Mouse (Mus musculus): ENCODE data around the gene Atp8b4.
"Not testable (repeated sequence)": the region's sequence is repeated elsewhere in the genome, so short reads cannot be mapped to it uniquely, and the experiment has no call there.

The Atp8b4 gene

DNA sequence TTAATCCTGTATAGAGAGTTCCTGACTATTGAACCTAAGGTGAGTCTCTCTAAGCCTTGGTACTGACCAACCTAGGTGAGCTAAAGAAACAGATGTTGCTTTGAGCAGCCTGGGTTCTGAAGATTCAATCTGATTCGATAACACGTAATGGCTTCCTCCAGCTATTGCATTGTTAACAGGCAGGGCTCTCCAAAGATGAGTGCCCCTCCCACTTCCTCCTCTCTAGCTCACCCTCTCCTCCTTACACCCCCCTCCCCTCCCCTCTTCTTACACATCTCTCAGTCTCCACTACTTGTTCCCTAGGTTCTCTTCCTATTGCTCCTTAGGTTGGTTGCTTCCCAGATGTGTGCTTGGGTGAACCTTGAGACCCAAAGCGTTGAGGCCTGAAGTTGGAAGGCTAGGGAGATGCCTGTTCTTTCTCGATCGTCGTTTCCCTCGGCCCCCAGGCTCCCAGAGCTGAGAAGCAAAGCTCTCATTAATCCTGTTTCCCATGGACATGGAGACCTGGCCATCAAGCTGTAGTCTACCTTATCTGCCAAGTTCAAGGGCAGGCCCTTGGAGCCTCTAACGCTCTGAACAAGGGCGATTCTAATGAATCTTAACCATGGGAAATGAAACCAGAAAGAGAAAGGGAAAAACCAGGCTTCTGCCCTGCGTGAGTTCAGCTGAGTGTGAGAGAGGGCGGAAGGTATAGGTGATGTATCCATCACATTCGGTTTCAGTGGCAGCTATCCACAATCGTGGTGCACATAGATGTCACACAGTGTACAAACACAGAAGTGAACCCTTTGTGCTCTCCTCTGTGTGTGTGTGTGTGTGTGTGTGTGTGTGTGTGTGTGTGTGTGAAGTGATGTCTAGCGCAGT lies 4.4 kb downstream of the Atp8b4 start:
- peak; percentile 80 for DNase-seq (ENCODE audit: low read depth, low spot score)

DNA sequence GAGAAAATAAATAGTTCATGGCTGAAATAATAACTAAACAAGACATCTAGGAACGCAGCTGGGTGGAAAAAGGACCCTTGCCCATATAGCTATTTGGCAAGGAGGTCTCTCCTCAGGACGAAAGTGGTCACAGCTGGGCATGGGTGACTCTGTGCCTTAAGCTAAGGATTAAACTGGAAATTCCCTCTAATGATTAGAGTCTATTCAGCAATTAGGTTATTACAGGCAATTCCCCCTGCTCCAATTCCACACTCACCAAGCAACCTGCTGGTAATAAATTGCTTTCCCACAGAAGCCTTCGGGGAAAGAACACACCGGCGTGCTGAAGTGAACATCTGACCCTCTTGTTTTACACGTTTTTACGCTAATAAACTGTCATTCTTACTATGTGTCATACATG lies 5.2 kb downstream of the Atp8b4 start:
- DNase-seq (ENCODE audit: low read depth, low spot score): no peak

DNA sequence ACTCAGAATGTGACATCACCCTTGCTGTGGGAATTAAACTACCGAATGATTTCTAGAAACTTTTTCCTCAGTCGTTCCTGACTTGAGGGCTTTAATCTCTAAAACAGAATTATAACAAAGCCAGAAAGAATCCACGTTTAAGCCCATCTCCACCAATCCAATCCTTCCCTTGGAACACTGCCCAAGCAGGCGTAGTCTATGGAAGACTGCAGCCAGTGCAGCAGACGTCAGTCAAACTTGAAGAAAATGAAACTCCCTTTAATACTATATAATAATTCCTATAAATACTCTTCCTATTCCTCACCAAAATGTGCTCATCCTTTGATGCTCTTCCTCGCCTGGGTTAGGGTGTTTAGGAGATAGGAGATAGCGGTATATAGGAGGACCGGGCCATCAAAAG lies 7.2 kb downstream of the Atp8b4 start:
- DNase-seq (ENCODE audit: low read depth, low spot score): no peak

DNA sequence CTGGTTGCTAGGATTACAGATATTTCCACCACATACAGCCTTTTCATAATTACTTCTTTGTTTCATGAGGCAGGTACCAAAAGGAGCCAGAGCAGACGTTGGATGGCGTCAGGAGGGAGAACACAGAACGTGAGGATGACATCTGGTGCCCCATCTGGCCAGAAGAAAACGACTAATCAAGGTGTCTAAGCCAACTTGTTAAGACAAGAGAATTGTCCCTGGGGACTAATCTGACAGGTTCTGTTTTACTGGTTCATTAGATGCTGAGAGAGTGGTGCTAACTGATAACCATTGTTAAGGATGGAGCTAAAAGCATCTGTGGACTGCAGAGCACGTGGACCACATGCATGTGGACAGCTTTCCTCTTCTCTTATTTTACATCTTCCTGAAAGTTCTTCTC lies 7.8 kb downstream of the Atp8b4 start:
- DNase-seq (ENCODE audit: low read depth, low spot score): no peak

DNA sequence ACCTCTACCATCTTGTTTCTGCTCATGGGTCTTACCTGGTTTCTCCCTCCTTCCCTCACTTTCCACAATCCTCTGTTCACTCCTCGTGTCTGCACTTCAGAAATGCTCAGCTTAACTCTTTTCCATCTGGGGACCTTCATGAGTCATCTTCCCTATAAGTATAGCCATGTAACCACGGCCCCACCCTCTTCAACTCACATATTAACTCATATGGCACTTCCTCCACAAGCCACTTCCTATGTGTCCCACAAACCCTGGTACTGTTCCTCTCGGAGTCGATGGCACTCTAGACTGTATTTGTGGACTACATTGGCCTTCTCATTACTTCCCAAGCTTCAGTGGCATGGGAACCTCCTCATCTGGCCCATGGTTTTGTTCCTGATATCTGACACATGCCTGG lies 9.0 kb downstream of the Atp8b4 start:
- peak; percentile 57 for DNase-seq (ENCODE audit: low read depth, low spot score)

DNA sequence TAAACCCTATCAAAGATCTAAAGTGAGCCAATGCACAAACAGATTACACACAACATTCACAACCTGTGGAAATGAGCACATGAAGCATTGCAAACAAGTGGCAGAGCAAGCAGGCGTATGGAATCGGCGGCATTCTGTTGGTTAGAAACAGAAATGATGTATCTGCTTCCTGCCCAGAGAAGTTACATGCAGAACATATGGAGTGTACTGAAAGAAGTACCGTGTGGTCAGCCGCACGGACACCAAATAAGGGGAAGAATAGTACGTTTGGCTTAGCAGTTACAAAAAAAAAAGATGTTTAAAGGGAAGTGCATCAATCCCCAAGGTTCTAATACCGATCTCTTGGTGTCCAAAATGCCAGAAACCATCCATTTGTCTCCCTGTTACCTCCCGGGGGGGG lies 9.9 kb downstream of the Atp8b4 start:
- no peak for DNase-seq (ENCODE audit: low read depth, low spot score)

DNA sequence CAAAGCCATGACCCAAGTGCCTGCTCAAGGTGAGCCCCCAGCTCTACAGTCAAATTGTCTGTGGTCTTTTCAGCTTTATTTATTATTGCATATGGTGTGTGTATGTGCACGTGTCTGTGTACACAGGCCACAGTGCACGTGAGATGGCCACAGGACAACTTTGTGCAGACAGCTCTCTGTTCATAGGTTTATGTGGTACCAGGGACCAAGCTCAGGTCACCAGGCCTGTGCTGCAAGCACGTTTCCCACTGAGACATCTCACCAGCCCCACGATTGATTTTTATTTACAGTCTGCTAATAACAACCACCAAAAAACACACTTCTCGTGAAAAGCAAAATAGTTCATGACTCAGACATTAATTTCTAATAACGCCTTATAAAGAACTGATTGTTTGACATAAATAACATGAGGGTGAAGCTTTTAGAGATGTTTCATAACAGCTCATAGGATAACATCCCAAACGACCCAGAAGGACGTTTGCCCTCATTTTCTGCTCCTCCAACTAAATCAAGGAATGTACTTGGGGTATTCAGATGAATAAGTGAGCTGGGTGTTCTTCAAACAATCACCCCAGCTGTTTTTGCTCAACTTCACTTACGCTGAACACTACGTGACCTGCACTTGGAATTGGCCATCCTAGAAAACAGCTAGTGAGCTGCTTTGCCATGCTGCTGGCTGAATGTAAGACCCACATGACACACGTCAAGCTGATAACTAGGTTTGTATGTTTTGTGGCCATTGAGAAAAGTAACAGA lies 15.0 kb downstream of the Atp8b4 start:
- no peak for DNase-seq (ENCODE audit: low read depth, low spot score)

DNA sequence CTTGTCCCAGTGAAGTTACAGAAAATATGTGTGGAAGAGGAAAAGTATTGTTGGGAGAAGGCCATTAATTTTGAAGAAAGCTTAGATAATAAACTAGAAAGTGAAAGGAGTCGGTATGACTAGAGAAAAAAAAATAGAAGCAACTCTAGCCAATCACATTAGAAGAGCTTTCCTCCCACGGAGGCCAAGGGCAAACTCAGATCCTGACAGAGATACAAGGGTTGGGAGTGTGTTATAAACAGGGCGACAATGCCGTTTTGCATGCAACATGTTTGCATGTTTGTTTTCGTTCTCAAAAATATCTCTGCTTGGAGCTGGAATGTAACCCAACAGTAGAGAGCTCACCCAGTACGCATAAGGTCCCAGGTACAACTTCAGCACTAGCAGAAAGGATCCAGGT lies 17.1 kb downstream of the Atp8b4 start:
- peak; percentile 50 for DNase-seq (ENCODE audit: low read depth, low spot score)

DNA sequence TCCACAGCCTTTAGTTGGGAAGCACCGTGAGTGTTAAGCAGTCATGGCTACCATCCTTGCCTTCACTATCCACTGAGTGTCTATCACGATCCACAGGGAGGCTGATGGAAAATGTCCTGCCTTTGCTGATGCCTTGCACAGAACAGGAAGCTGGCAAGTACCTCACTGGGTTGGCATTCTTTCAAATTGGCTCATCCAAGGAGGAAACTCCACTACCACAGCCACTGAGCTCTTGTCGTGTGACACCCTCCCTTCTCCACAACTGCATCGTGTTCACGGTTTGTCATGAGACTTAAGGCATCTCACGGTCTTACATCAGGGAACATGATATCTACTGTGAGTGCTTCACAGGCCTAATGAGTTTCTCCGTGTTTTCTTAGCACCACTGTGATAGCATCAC lies 22.9 kb downstream of the Atp8b4 start:
- no peak for DNase-seq (ENCODE audit: low read depth, low spot score)

DNA sequence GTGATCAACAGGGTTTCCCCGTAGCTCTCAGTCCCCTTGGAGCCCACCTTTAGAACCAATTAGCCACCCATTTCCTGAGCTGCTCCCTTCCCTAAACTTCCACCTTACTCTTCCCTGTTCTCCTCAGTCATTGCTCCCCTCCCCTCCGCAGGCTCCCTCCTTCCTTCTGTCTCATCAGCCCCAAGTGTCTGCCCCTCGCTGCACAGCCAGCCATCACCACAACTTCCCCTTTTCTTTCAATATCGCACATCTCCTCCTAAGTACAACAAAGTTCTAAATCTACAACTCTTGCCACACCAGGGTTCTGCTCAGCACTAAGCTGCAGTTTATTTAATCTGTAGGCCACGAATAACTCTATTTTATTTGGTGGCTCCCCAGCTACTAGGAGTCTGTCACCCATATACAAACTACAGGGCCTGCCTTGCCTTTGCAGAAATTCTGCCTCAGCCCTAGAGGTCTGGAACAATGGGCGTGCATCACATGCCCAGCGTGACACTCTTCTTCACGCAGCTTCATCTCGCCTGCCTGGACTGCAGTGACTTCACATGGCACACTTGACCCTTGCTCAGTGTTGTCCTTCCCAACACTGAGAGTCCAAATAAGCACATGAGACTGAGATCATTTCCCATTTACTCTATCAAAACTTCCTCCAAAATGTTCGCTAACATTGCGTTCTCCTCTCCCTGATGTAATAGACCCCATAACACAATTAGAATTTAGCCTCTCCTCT lies 24.6 kb downstream of the Atp8b4 start:
- no peak for DNase-seq (ENCODE audit: low read depth, low spot score)

DNA sequence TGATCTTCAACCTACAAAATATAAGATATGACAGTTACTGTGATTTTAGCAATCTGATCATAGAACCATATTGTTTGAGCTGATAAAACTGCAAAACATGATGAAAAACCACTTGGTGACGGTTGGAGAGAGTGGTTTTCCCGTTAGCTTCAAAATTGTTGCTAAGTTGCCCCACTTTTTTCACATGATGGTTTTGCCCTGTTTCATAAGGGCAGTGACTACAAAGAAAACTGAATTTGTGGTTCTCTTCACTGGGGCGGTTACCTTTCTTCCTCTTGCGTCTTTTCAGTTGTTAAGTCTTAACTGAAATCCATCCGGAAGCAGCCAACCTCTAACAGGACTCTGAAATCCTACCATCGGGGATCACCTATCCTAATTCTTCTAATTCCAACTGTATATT lies 26.5 kb downstream of the Atp8b4 start:
- peak; percentile 58 for DNase-seq (ENCODE audit: low read depth, low spot score)

DNA sequence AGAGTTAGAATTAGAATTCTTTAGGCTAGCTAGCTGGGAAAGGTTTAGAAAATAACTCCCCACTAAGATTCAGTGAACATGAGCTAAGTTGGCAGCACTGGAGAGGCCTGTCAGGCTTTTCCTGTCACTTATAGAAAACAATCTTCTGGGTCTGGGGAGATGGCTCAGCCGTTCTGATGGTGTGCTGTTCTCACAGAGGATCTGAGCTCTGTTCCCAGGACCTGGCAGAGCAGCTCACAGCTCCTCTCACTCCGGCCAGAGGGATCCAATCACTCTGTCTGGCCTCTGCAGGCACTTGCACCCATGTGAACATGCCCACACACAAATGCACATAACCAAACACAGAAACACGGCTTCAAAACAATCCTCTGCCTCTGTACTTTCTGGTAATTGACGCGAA lies 27.6 kb downstream of the Atp8b4 start:
- no peak for DNase-seq (ENCODE audit: low read depth, low spot score)

DNA sequence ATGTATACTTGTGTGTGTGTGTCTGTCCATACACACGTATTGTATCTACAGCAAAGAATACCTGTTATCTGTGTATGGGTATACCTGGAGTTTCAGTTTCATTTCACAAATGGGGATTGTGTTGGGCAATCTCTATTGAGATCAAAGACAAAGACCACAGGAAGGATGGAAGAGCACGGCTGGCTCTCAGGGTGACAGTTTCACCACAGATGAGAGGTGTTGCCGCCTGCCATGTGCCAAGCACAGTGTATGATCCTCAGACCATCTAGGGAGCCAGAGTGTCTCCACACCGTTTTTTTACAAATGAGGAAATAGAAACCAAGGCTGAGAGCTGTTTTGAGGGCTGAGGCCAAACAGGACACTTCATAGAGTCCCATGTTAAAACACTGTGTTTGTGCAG lies 32.7 kb downstream of the Atp8b4 start:
- peak; percentile 78 for DNase-seq (ENCODE audit: low read depth, low spot score)

DNA sequence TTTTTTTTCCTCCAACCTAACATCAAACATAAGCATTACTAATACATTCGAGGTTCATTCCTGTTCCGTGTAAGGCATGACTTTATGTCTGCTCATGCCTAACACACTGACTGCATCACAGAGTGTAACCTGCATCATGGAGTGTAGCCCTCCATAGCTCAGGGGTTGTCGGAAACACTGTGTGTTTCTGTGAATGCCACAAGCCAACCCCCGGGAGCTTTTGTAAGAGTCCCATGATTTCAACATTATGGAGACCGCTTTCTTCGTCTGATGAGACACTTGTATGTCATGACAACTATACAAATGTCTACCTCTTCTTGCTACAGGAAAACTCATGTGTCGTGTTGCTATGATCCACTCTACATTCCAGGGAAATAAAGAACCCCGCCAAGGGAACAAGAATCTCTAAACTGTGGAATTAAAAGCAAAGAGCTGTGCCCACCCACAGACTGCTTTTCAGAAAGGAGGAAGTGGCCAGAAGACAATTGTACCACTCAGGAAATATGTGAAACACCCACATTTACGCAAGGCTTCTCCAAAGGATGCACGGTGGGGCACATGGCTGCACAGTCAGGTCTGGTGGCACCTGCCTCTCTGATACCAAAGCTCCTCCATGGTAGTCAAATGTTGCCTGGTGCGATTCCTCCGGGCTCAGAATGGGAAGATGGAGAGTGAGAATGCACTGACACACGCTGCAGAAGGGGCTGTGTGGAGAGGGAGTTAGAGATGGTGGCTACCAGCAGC lies 33.9 kb downstream of the Atp8b4 start:
- no peak for DNase-seq (ENCODE audit: low read depth, low spot score)

DNA sequence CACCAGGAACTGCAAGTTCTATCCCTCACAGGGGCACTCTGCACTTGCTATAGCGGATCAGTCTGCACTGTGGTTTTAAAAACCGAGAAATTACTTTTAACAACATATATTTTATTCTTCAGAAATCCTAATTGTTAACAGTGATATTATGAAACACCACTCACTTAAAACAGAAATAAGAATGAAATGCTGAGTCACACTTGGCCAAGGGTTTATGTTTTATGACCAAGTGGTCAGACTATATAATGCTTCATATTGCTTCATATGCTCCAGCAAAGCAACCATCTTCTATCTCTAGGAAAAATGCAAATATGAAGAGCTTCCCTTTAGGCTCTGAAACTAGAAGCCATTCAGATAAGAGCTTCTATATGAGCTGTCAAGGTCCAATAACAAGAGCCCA lies 41.8 kb downstream of the Atp8b4 start:
- DNase-seq (ENCODE audit: low read depth, low spot score): no peak

DNA sequence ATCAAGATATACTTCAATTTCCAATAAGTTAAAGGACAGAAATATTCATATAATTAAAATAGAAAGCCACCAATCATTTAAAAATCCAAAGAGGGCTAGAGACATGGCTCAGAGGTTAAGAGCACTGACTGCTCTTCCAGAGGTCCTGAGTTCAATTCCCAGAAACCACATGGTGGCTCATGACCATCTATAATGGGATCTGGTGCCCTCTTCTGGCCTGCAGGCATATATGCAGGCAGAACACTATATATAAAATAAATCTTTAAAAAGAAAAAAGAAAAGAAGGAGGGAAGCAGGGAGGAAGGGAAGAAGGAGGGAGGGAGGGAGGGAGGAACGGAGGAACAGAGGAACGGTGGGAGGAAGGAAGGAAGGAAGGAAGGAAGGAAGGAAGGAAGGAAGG lies 42.7 kb downstream of the Atp8b4 start:
- not testable (repeated sequence) for DNase-seq (ENCODE audit: low read depth, low spot score)

DNA sequence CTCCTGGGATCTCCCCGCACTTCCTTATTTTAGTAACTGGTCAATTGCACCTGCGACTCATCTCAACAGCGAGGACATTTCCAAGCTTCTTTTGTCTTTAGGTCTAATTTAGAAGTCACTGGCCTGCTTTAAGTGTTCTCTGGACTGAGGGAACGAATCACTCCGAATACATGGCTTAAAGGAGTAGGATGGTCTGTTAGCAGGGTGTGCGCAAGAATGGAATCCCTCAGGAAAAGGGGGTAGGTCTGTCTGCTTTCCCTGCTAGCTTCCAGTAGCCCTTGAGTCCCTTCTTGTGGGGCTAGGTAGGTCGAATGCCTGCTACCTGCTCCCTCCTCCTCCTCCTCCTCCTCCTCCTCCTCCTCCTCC lies 49.6 kb downstream of the Atp8b4 start:
- no peak for DNase-seq (ENCODE audit: low read depth, low spot score)

DNA sequence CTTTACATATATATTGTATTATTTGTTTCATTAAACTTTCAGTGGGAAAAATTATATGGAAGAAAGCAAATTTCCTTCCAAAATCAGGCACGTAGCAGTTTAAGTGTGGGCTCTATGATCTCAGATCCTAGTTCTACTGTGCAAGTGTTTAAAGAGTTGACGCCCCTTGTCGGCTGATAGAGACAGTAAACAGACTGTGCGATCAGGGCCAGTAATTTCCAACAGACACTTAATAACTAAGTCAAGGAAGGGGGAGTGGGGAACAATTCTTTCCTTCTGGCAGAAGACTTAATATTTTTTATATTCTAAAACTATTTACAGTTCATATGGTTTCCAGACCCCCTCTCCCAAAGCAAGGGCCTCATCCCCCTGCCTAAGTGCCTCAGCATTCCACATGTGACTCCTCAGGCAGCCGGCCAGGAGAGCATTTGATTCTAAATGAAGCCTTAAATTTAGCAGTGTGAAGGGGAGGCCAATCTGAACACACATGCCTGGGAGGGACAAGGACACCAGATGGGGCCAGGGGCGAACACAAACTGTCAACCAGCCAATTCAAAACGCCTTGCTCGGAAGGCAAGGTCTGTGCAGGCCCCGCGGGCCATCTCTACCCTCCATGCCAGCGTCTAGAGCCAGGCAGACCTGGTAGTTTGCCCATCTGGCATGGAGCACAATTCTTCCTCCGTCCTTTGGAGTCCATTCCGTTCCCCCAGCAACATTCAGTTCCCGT lies 50.1 kb downstream of the Atp8b4 start:
- no peak for DNase-seq (ENCODE audit: low read depth, low spot score)

DNA sequence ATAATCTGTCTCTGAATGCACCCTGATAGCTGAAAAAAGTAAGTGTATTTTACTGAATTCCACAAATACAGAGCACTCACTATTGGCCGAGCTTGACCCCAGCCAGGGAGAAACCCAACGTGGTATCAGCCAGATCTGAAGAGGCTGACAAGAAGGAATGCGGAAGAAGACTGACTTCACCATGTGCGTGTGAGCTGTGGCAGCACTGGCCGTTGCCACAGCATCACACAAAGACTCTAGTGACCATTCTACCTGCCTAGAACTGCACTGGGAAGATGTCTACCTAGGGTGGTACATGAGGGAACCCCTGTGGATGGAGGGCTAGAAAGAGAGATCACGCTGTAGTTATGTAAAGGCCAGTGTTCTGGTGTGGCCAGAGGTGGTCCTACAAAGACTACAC lies 55.4 kb downstream of the Atp8b4 start:
- no peak for DNase-seq (ENCODE audit: low read depth, low spot score)

DNA sequence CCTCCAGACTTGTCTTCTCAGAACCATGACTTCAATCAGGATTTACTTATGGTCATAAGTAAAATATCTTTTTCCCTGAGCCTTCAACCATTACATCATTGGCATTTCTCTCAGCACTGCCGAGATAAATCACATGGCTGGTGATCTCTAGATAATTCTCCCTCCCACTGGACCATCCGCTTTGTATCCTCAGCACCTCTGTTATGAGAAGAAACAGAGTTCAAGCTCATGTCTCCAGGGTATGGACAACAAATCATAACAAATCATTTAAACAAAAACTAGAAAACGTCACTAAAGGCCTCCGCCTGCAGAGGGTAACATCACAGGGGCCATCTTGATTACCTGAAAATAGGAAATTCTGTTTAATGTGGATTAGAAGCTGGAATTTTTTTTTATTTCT lies 58.9 kb downstream of the Atp8b4 start:
- no peak for DNase-seq (ENCODE audit: low read depth, low spot score)

DNA sequence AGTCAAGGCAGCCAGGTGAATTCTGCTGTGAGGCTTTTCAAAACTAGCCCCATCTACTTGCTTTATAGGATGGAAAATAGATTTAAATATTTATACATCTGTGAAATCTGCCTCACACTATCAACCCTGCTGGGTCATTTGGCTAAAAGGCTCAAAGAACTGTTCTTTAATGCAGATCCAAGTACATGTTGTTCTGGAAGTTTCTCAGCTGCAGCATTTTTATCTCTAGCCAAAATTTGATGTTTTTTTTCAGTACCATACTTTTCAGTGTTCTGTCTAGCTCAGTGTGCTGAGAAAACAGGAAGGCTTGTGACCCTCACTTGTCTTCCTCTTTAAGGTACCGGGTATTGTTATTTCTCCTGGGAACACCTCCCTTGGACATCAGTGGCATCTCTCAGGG lies 65.8 kb downstream of the Atp8b4 start:
- DNase-seq (ENCODE audit: low read depth, low spot score): no peak
